Mouse (Mus musculus) embryonic facial prominence, embryonic 11.5 days (tissue): Measurements from ENCODE around the gene Fars2. TPM values are rescaled to one million over a fixed set of nuclear protein-coding genes. Genes with fewer than 3 reads are reported as not detected.

Experiments
- ATAC-seq: fragments of 200-750 bp; cut with Nextera tagmentation; replicated peaks from 2 replicates; pipeline ENCODE4 v1.8.0; 2017; ENCODE audit warnings: low read depth; ENCODE audit not compliant: insufficient number of reproducible peaks, low FRiP score, low TSS enrichment
- DNase-seq: peaks from one replicate; pipeline ENCODE4 v3.0.0-alpha.2; 2015; ENCODE audit warnings: low spot score
- H3K27ac ChIP-seq: fragments of 300-500 bp; sonication (generic); replicated peaks from 2 replicates; pipeline ENCODE4 v1.5.1; 2014; ENCODE audit warnings: mild to moderate bottlenecking, low read depth, low read length, control low read depth
- H3K27me3 ChIP-seq: fragments of 300-500 bp; sonication (generic); 2 replicates; pipeline ENCODE4 v1.6.1; 2014; ENCODE audit warnings: mild to moderate bottlenecking, low read length, moderate library complexity, mixed read lengths; ENCODE audit not compliant: control insufficient read depth, insufficient read depth
- H3K36me3 ChIP-seq: fragments of 300-500 bp; sonication (generic); replicated peaks from 2 replicates; pipeline ENCODE4 v1.6.1; 2014; ENCODE audit warnings: low read depth, mild to moderate bottlenecking, low read length, moderate library complexity, mixed read lengths; ENCODE audit not compliant: control insufficient read depth, insufficient read depth
- H3K4me1 ChIP-seq: fragments of 300-500 bp; sonication (generic); 2 replicates; pipeline ENCODE4 v1.6.1; 2014; ENCODE audit warnings: low read length, mixed read lengths; ENCODE audit not compliant: control insufficient read depth, insufficient read depth
- H3K4me2 ChIP-seq: fragments of 300-500 bp; sonication (generic); 2 replicates; pipeline ENCODE4 v1.6.1; 2014; ENCODE audit warnings: low read depth, mild to moderate bottlenecking, control low read depth, low read length, moderate library complexity
- H3K4me3 ChIP-seq: fragments of 300-500 bp; sonication (generic); 2 replicates; pipeline ENCODE4 v1.5.1; 2014; ENCODE audit warnings: low read depth, low read length, control low read depth
- H3K9ac ChIP-seq: fragments of 300-500 bp; sonication (generic); replicated peaks from 2 replicates; pipeline ENCODE4 v1.6.1; 2014; ENCODE audit warnings: mild to moderate bottlenecking, control low read depth, low read length
- H3K9me3 ChIP-seq: fragments of 300-500 bp; sonication (generic); replicated peaks from 2 replicates; pipeline ENCODE4 v1.6.1; 2016; ENCODE audit warnings: mild to moderate bottlenecking, low read length, inconsistent platforms, mixed read lengths; ENCODE audit not compliant: control insufficient read depth
- WGBS: fragments of 180-500 bp; shearing (Covaris S2); extraction: QIAGEN DNeasy Blood & Tissue Kit; methylation state at CpG from one replicate; pipeline ENCODE4 v1.1.7; 2014; 5-methylcytosine and 5-hydroxymethylcytosine counted together
- polyA plus RNA-seq: library from polyadenylated mRNA; unstranded; fragments of >200 nt; fragmentation: Nextera tagmentation; extraction: Ambion mirVana; gene quantifications from 2 replicates; pipeline ENCODE4 v1.2.1, GENCODE M21; 2014

The Fars2 gene
- polyA plus RNA-seq, 1 experiment from 2014 or later, result 28.1 TPM

DNA sequence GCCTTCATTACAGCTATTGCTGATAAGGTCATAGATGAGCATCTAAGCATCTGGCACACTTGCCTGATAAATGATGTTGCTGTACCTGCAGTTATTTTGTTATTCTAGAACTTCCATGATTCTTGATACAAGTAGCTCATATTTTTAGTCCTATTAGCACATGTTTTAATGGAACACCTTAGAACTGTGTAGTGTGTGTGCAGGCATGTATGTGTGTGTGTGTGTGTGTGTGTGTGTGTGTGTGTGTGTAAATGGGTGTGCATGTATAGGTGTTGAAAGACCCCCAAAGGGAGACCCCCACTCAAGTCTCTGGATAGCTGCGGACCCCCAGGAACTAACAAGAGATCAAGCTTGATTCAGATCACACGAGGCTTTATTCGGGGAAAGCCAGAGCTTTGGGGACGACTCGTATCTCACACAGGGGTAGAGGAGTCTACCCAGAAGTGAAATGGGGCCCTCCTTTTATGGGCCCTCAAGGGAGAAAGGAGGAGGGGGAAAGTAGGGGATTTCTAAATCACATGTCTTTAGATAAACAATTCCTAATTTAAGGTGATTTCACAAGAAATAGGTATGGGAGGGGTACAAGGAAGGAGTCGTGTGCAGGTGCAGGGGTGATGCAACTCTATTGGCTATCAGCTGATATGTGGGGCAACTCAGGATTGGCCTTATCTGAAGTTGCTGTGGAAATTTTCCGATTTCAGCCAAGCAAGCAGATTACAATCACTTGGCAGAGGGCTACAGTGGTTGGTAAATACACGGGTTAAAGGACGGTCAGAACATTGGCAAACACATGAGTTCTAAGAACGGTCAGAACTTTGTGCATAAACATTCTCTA lies 503.5 kb downstream of the Fars2 start:
- H3K27me3 ChIP-seq, result no peaks in the 10 kb centered on the region

DNA sequence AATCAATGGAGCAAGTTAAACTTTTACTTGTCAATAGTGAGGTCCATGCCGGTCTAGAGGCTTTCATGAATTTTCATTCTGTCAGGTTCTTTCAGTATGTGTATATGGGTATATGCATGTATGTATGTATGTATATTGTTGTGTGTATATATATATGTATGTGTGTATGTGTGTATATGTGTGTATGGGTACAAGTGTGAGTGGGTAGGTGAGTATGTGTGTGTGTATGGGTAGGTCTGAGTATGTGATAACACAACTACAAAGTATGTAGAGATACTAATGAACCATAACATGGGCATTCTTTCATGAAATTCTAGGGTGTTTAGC lies 504.1 kb downstream of the Fars2 start:
- Histone ChIP-seq H3K27me3 (no peaks in the 10 kb centered on the region), H3K4me3 (no peak overlapping the region), H3K4me2 (no peak overlapping the region), H3K9me3 (no peaks in the 10 kb centered on the region), H3K4me1 (no peaks in the 10 kb centered on the region), H3K36me3 (no peaks in the 10 kb centered on the region), H3K27ac (no peak overlapping the region), H3K9ac (no peak overlapping the region)
- ATAC-seq, result no peak
- DNase-seq, result no peak
- 98% methylated on average over 1 of the region's 1 CpGs for WGBS

More for the DNA sequence above, 503.5 kb downstream of the Fars2 start:
- ATAC-seq, result no peak
- H3K9ac ChIP-seq, result no peak overlapping the region
- DNase-seq, result no peak
- 89% methylated on average over 10 of the region's 10 CpGs for WGBS
- H3K27ac ChIP-seq, result no peak overlapping the region
- no peaks in the 10 kb centered on the region for H3K36me3 ChIP-seq
- H3K4me1 ChIP-seq, result no peaks in the 10 kb centered on the region
- no peak overlapping the region for H3K4me2 ChIP-seq
- no peaks in the 10 kb centered on the region for H3K9me3 ChIP-seq
- no peak overlapping the region for H3K4me3 ChIP-seq

- Histone ChIP-seq H3K27me3 (no peaks in the 10 kb centered on the region), H3K4me1 (no peaks in the 10 kb centered on the region), H3K27ac (no peak overlapping the region), H3K9ac (no peak overlapping the region), H3K4me3 (no peak overlapping the region), H3K4me2 (no peak overlapping the region), H3K36me3 (no peaks in the 10 kb centered on the region), H3K9me3 (no peaks in the 10 kb centered on the region)
- WGBS, result 82% methylated on average over 1 of the region's 1 CpGs
- DNase-seq, result no peak
- no peak for ATAC-seq
Observed at GRCm38 (mm10) chr13:36623556-36623955, 506.3 kb downstream of the Fars2 start.

GRCm38 (mm10) chr13:36629154-36629553 lies 511.9 kb downstream of the Fars2 start:
- no peaks in the 10 kb centered on the region for H3K9me3 ChIP-seq
- no peaks in the 10 kb centered on the region for H3K36me3 ChIP-seq
- H3K9ac ChIP-seq, result no peak overlapping the region
- no peak overlapping the region for H3K4me2 ChIP-seq
- DNase-seq, result no peak
- WGBS, result 85% methylated on average over 1 of the region's 1 CpGs
- no peak overlapping the region for H3K4me3 ChIP-seq
- H3K4me1 ChIP-seq, result no peaks in the 10 kb centered on the region
- H3K27ac ChIP-seq, result no peak overlapping the region
- no peak for ATAC-seq
- H3K27me3 ChIP-seq, result no peaks in the 10 kb centered on the region

GRCm38 (mm10) chr13:36648257-36648656 lies 531.0 kb downstream of the Fars2 start:
- no peak overlapping the region for H3K9ac ChIP-seq
- WGBS, result 28% methylated on average over 7 of the region's 7 CpGs
- no peaks in the 10 kb centered on the region for H3K27me3 ChIP-seq
- H3K36me3 ChIP-seq, result no peaks in the 10 kb centered on the region
- no peaks in the 10 kb centered on the region for H3K4me1 ChIP-seq
- H3K4me2 ChIP-seq, result no peak overlapping the region
- H3K27ac ChIP-seq, result no peak overlapping the region
- H3K4me3 ChIP-seq, result no peak overlapping the region
- ATAC-seq, result no peak
- H3K9me3 ChIP-seq, result no peaks in the 10 kb centered on the region
- DNase-seq, result no peak

DNA sequence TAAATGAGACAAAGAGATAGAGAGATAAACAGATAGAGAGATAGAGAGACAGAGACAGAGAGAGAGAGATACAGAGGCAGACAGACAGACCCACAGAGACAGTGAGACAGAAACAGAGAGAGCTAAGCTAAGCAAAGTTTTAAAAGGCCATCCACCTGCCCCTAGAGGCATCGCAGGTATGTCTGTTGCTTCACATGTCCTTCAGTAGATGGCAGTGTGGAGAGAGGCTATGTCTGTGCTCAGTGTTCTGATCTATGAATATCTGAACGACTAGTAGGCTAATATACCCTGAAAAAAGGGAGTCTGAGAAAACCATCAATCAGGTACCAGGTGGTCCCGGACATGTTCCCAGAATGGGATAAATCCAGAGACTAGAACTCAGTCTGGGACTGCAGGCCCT lies 537.0 kb downstream of the Fars2 start:
- no peaks in the 10 kb centered on the region for H3K36me3 ChIP-seq
- H3K27me3 ChIP-seq, result no peaks in the 10 kb centered on the region
- H3K9ac ChIP-seq, result no peak overlapping the region
- H3K4me1 ChIP-seq, result no peaks in the 10 kb centered on the region
- H3K9me3 ChIP-seq, result no peaks in the 10 kb centered on the region
- DNase-seq, result peak; percentile 2
- H3K27ac ChIP-seq, result no peak overlapping the region
- 75% methylated on average over 3 of the region's 3 CpGs for WGBS
- ATAC-seq, result no peak
- H3K4me3 ChIP-seq, result no peak overlapping the region
- H3K4me2 ChIP-seq, result no peak overlapping the region

DNA sequence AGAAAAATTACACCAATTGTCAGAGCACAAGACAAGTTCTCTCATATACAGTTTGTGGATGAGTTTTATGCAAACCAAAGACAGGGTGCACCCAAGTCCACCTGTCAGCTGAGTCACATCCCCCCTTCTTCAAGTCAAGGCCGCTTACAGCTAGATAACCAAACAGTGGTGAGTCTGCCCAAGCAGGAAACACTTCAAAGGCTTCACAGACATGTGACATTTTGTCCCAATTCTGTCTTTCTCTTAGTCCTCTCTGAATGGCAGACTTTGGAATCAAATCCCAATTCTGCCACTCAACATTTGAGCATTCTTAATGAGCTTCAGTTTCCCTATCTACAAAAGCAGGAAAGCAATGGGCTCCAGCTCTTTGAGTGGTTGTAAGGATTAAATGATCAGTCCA lies 562.1 kb downstream of the Fars2 start:
- Histone ChIP-seq H3K9me3 (no peaks in the 10 kb centered on the region), H3K27ac (no peak overlapping the region), H3K4me1 (no peaks in the 10 kb centered on the region), H3K36me3 (no peaks in the 10 kb centered on the region), H3K4me3 (no peak overlapping the region), H3K27me3 (no peaks in the 10 kb centered on the region), H3K4me2 (no peak overlapping the region), H3K9ac (no peak overlapping the region)
- DNase-seq (no peak), ATAC-seq (no peak)
- 74% methylated on average over 1 of the region's 1 CpGs for WGBS

- H3K4me3 ChIP-seq, result no peak overlapping the region
- H3K9ac ChIP-seq, result no peak overlapping the region
- H3K9me3 ChIP-seq, result no peaks in the 10 kb centered on the region
- no peaks in the 10 kb centered on the region for H3K4me1 ChIP-seq
- no peak overlapping the region for H3K4me2 ChIP-seq
- no peaks in the 10 kb centered on the region for H3K27me3 ChIP-seq
- no peaks in the 10 kb centered on the region for H3K36me3 ChIP-seq
- ATAC-seq (no peak), DNase-seq (no peak)
- WGBS, result 87% methylated on average over 8 of the region's 8 CpGs
- H3K27ac ChIP-seq, result no peak overlapping the region
Observed at GRCm38 (mm10) chr13:36680690-36681355, 563.6 kb downstream of the Fars2 start.
